Comparison of ENCODE assay signal across 9 mouse cellular contexts in genomic region chr16:62562051-62562450, GRCm38 (mm10).
DNase-seq lines count a peak whose midpoint lies in the region; ATAC-seq and TF ChIP-seq lines count a peak whose summit lies in the region.
"Had no signal": no experiment of that assay in that cellular context is flagged by ENCODE, and none has a peak within 500 bp of the region (broad histone marks: within the 10 kb centered on the region; RNA-seq: fewer than 3 reads in every experiment).

No protein-coding gene starts in this region.

- ATAC-seq in kidney, embryonic 16.5 days (ENCODE audit: low FRiP score, low TSS enrichment): no peak
- no peak for ATAC-seq in limb, embryonic 14.5 days (ENCODE audit: low FRiP score, low read depth)

- H3K9me3 ChIP-seq in kidney, embryonic 16.5 days (ENCODE audit: low read length): no peaks in the 10 kb centered on the region
- no peaks in the 10 kb centered on the region for H3K9me3 ChIP-seq in limb, embryonic 14.5 days (ENCODE audit: control insufficient read depth, low read length)
- H3K9me3 ChIP-seq: embryonic facial prominence, embryonic 12.5 days had no signal

- no peak overlapping the region for H3K4me3 ChIP-seq in kidney, embryonic 16.5 days (ENCODE audit: low read length)
- no peak overlapping the region for H3K4me3 ChIP-seq in limb, embryonic 14.5 days (replicated peaks; ENCODE audit: low read length)
- H3K4me3 ChIP-seq: embryonic facial prominence, embryonic 12.5 days had no signal

- 29% methylated on average over 4 of the region's 4 CpGs for WGBS in kidney, embryonic 16.5 days
- 37% methylated on average over 4 of the region's 4 CpGs for WGBS in limb, embryonic 14.5 days

- no peaks in the 10 kb centered on the region for H3K36me3 ChIP-seq in kidney, embryonic 16.5 days (ENCODE audit: insufficient read depth, low read length)
- no peaks in the 10 kb centered on the region for H3K36me3 ChIP-seq in limb, embryonic 14.5 days (ENCODE audit: control insufficient read depth, insufficient read depth, low read length)
- H3K36me3 ChIP-seq: embryonic facial prominence, embryonic 12.5 days had no signal

- H3K27me3 ChIP-seq in kidney, embryonic 16.5 days (ENCODE audit: insufficient read depth, low read length): no peaks in the 10 kb centered on the region
- H3K27me3 ChIP-seq in limb, embryonic 14.5 days (ENCODE audit: control insufficient read depth, insufficient read depth, low read length): no peaks in the 10 kb centered on the region
- H3K27me3 ChIP-seq: embryonic facial prominence, embryonic 12.5 days had no signal

- DNase-seq in kidney, adult 11 months: peak; percentile 3
- DNase-seq in NIH3T3 (ENCODE audit: low read depth) (peak; percentile 12), MN1 (ENCODE audit: low spot score) (no peak)
- peak; percentile 34 for DNase-seq in embryo, embryonic 11.5 days (ENCODE audit: low read depth, low spot score)
- DNase-seq in kidney, adult 9 months: peak; percentile 39
- peak; percentile 52 for DNase-seq in limb, embryonic 14.5 days (ENCODE audit: low spot score)
- DNase-seq in B cell, adult 2 months: no peak

- no peak overlapping the region for H3K27ac ChIP-seq in kidney, embryonic 16.5 days (ENCODE audit: low read length)
- no peak overlapping the region for H3K27ac ChIP-seq in limb, embryonic 14.5 days (replicated peaks; ENCODE audit: low read depth, low read length)
- H3K27ac ChIP-seq: embryonic facial prominence, embryonic 12.5 days had no signal

- no peak overlapping the region for H3K9ac ChIP-seq in kidney, embryonic 16.5 days (replicated peaks; ENCODE audit: low read length)
- H3K9ac ChIP-seq in limb, embryonic 14.5 days (ENCODE audit: low read depth, low read length, severe bottlenecking): no peak overlapping the region
- H3K9ac ChIP-seq: embryonic facial prominence, embryonic 12.5 days had no signal

- no peaks in the 10 kb centered on the region for H3K4me1 ChIP-seq in kidney, embryonic 16.5 days (ENCODE audit: insufficient read depth, low read length)
- H3K4me1 ChIP-seq in limb, embryonic 14.5 days (ENCODE audit: control insufficient read depth, insufficient read depth, low read length): no peaks in the 10 kb centered on the region
- H3K4me1 ChIP-seq: embryonic facial prominence, embryonic 12.5 days had no signal

- no peak overlapping the region for H3K4me2 ChIP-seq in kidney, embryonic 16.5 days (replicated peaks; ENCODE audit: low read depth, low read length)
- no peak overlapping the region for H3K4me2 ChIP-seq in limb, embryonic 14.5 days (replicated peaks; ENCODE audit: low read depth, low read length, severe bottlenecking)
- H3K4me2 ChIP-seq: embryonic facial prominence, embryonic 12.5 days had no signal

- TF ChIP-seq POLR2A in limb, embryonic 14.5 days (IDR thresholded peaks at IDR 0.05; ENCODE audit: borderline replicate concordance, extremely low read depth, insufficient read depth, insufficient read length): no peak

Comparison
In these comparisons a context has a peak if more than half of its experiments do, and no peak if none do; other contexts are left out.
1. DNase-seq: peak in kidney, adult 11 months (single experiment), NIH3T3 (single experiment), embryo, embryonic 11.5 days (single experiment), kidney, adult 9 months (single experiment) and limb, embryonic 14.5 days (single experiment); none in MN1 (single experiment) and B cell, adult 2 months (0 of 2).